Mouse (Mus musculus): ENCODE results near the gene Zfp598. TPM values are rescaled to one million over a fixed set of nuclear protein-coding genes. Genes with fewer than 3 reads are reported as not detected.
"Not testable (repeated sequence)": the region's sequence is repeated elsewhere in the genome, so short reads cannot be mapped to it uniquely, and the experiment has no call there.

The Zfp598 gene
- polyA plus RNA-seq, 1 experiment = 54.2 TPM

- not testable (repeated sequence) for DNase-seq (ENCODE audit: low spot score)
These were observed 52.0 kb downstream of the Zfp598 start for GRCm38 (mm10) chr17:24721383-24721955.

DNA sequence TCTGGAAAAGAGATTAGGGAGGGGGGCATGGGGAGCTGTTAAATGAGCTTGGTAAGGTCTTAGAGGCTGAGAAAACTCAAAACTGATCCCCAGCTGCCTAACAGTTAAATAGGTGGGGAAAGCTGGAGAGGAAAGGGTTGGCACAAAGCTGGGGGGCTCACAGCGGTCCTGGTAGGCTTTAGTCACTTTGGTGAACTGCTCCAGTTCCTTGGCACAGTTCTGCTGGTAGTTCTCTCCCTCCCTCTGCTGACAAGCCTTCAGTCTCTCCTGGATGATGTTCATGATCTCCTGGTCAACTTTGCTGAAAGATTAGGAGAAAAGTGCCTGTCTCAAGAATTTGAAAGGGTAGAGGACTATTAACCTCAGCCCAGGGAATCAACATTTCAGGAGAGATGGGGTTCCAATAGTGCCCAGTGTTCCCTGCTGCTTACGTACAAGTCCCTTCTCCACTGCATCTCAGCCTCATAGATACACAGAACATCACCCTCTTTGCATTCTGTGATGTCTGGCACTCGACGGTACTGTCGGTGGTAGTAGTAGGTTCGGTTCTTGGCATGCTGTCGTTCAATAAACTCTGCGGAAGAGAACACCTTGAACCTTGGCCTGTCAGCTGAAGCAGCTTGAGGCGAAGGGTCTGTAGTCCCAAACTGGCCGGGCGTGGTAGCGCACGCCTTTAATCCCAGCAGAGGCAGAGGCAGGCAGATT is 52.9 kb downstream of the Zfp598 start:
- DNase-seq (ENCODE audit: low spot score) = no peak

- DNase-seq (ENCODE audit: low spot score) = no peak
These were observed 53.8 kb downstream of the Zfp598 start for GRCm38 (mm10) chr17:24723122-24723880.

GRCm38 (mm10) chr17:24723881-24724180 is 54.3 kb downstream of the Zfp598 start:
- no peak for DNase-seq (ENCODE audit: low spot score)

DNA sequence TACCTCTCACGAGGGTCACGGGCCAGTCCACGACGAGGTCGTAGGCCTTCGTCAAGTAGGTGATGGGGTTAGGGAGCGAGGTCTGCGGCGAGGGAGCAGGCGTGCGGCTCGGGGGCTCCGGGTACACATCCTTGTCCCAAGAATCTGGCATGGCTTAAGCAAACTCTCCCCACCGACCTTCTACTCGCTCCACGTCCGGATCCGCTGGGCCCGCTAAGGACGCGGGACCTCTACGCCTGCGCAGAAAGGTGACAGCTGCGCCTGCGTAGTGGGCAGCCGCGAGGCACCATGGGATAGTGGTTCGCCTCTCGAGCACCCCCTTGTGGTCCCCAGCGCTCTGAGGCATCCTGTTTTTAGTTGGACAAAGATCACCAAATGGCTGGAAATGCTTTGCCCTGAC is 54.7 kb downstream of the Zfp598 start, which contains the start of gene Ndufb10:
Ndufb10 (minus strand) TSS at position 295 of the 400 bp plus-strand sequence.
- peak; percentile 98 for DNase-seq (ENCODE audit: low spot score)

DNA sequence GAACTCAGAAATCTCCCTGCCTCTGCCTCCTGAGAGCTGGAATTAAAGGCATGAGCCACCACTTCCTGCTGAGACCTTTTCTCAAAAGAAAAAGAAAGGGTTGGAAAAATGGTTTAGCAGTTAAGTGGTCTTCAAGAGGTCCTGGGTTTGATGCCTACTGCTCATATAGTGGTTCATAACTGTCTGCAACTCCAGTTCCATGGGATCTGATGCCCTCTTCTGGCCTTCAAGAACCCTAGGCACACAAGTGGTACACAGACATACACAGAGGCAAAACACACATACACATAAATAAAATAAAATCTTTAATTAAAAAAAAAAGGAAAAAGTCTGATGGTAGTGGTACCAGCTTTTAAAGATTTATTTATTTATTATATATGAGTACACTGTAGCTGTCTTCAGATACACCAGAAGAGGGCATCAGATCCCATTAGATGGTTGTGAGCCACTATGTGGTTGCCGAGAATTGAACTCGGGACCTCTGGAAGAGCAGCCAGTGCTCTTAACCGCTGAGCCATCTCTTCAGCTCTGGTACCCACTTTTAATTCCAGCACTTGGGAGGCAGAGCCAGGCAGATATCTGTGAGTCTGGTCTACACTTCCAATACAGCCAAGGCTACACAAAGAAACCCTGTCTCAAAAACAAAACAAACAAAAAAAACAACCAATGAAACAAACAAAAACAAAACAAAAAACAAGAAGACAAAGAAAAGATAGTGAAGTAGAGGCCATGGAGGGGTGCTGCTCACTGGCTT is 56.3 kb downstream of the Zfp598 start:
- DNase-seq (ENCODE audit: low spot score) = no peak

DNA sequence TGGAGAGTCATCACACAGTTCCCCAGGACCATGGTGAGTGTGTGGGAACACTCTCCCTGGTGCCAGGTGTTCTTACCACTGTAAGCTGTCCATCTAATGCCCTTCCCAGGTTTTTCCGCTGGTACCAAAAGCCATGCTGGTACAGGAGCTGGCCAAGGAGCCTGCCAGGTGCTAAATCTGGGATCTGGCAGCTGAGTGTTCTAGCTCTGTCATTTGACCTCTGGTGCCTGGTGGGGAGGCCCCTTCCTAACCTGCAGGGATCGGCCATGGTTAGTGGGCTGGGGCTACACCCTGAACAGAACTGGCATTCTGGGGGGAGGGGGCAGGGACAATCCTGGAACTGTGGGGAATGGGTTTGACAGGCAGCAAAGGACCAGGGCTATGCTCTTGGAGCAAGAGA is 58.1 kb downstream of the Zfp598 start, which contains the start of gene Rpl3l:
Rpl3l (plus strand) TSS at position 203 of the 400 bp plus-strand sequence.
- no peak for DNase-seq (ENCODE audit: low spot score)

- DNase-seq (ENCODE audit: low spot score) = no peak
These were observed 58.7 kb downstream of the Zfp598 start for GRCm38 (mm10) chr17:24728184-24728583.

DNA sequence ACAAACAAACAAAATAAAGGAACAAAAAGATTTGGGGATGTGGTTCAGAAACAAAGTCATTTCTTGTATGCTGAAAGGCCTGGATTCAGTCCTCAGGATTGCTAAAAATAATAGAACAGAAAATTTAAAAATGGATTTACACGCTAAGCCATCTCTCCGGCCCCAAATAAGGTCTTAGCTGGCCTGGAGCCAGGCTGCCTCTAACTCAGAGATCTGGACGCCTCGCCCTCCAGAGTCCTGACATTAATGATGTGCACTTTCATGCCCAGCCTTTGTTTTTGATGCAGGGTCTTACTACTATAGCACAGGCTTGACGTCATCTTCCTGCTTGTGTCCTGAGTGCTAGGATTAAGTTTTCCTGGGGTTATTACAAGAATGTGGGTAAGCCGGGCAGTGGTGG is 59.6 kb downstream of the Zfp598 start:
- no peak for DNase-seq (ENCODE audit: low spot score)

GRCm38 (mm10) chr17:24730787-24731186 is 61.3 kb downstream of the Zfp598 start:
- DNase-seq (ENCODE audit: low spot score) = no peak

Other genes starting within 250 kb of the Zfp598 start
- gene Eci1, start 243.0 kb upstream of the Zfp598 start, polyA plus RNA-seq (2012; rRNA removed) = 116 and 139 TPM in 2 replicates
- 47.5 and 62.9 TPM in 2 replicates for gene Dnase1l2, start 226.6 kb upstream of the Zfp598 start, polyA plus RNA-seq (2012; rRNA removed)
- 55.8 and 61.5 TPM in 2 replicates for gene E4f1, start 199.4 kb upstream of the Zfp598 start, polyA plus RNA-seq (2012; rRNA removed)
- 31.8 and 33.5 TPM in 2 replicates for gene Pgp, start 199.3 kb upstream of the Zfp598 start, polyA plus RNA-seq (2012; rRNA removed)
- 0.10 and 0.19 TPM in 2 replicates for gene Bricd5, start 195.8 kb upstream of the Zfp598 start, polyA plus RNA-seq (2012; rRNA removed)
- 20.9 and 21.7 TPM in 2 replicates for gene Mlst8, start 190.6 kb upstream of the Zfp598 start, polyA plus RNA-seq (2012; rRNA removed)
- 0.76 and 1.1 TPM in 2 replicates for gene Caskin1, start 181.1 kb upstream of the Zfp598 start, polyA plus RNA-seq (2012; rRNA removed)
- gene Traf7, start 141.7 kb upstream of the Zfp598 start, polyA plus RNA-seq (2012; rRNA removed) = 174 and 223 TPM in 2 replicates
- gene Rab26, start 135.5 kb upstream of the Zfp598 start, polyA plus RNA-seq (2012; rRNA removed) = 1.4 and 1.5 TPM in 2 replicates
- 69.8 and 84.0 TPM in 2 replicates for gene Pkd1, start 119.9 kb upstream of the Zfp598 start, polyA plus RNA-seq (2012; rRNA removed)
- 95.3 and 112 TPM in 2 replicates for gene Tsc2, start 37.1 kb upstream of the Zfp598 start, polyA plus RNA-seq (2012; rRNA removed)
- gene Nthl1, start 37.0 kb upstream of the Zfp598 start, polyA plus RNA-seq (2012; rRNA removed) = 21.7 and 22.0 TPM in 2 replicates
- gene Slc9a3r2, start 19.4 kb upstream of the Zfp598 start, polyA plus RNA-seq (2012; rRNA removed) = 59.2 and 63.5 TPM in 2 replicates
- gene Npw, start 11.2 kb upstream of the Zfp598 start, polyA plus RNA-seq (2012; rRNA removed) = 0.62 and 0.80 TPM in 2 replicates
- gene Syngr3, start 20.3 kb downstream of the Zfp598 start, polyA plus RNA-seq (2012; rRNA removed) = 0.58 and 0.62 TPM in 2 replicates
- 21.0 and 23.7 TPM in 2 replicates for gene Gfer, start 26.5 kb downstream of the Zfp598 start, polyA plus RNA-seq (2012; rRNA removed)
- gene Noxo1, start 26.5 kb downstream of the Zfp598 start, polyA plus RNA-seq (2012; rRNA removed) = 7.6 and 10.7 TPM in 2 replicates
- gene Tbl3, start 38.0 kb downstream of the Zfp598 start, polyA plus RNA-seq (2012; rRNA removed) = 31.4 and 34.8 TPM in 2 replicates
- gene Rnf151, start 48.4 kb downstream of the Zfp598 start, polyA plus RNA-seq (2012; rRNA removed) = 0.18 and 0.30 TPM in 2 replicates
- 1,660 and 1,865 TPM in 2 replicates for gene Rps2, start 48.4 kb downstream of the Zfp598 start, polyA plus RNA-seq (2012; rRNA removed)
- gene Ndufb10, start 54.8 kb downstream of the Zfp598 start, polyA plus RNA-seq (2012; rRNA removed) = 298 and 302 TPM in 2 replicates
- gene Rpl3l, start 58.1 kb downstream of the Zfp598 start, polyA plus RNA-seq (2012; rRNA removed) = 0.19 and 0.29 TPM in 2 replicates
- gene Msrb1, start 67.0 kb downstream of the Zfp598 start, polyA plus RNA-seq (2012; rRNA removed) = 195 and 227 TPM in 2 replicates
- 0.43 and 0.77 TPM in 2 replicates for gene Hs3st6, start 83.3 kb downstream of the Zfp598 start, polyA plus RNA-seq (2012; rRNA removed)
- 0.75 and 0.83 TPM in 2 replicates for gene Meiob, start 134.6 kb downstream of the Zfp598 start, polyA plus RNA-seq (2012; rRNA removed)
- 52.8 and 75.6 TPM in 2 replicates for gene Hagh, start 170.5 kb downstream of the Zfp598 start, polyA plus RNA-seq (2012; rRNA removed)
- 20.5 and 21.0 TPM in 2 replicates for gene Fahd1, start 180.7 kb downstream of the Zfp598 start, polyA plus RNA-seq (2012; rRNA removed)
- gene Igfals, start 196.3 kb downstream of the Zfp598 start, polyA plus RNA-seq (2012; rRNA removed) = 0.94 and 1.7 TPM in 2 replicates
- gene Nubp2, start 216.7 kb downstream of the Zfp598 start, polyA plus RNA-seq (2012; rRNA removed) = 17.6 and 22.4 TPM in 2 replicates
- gene Spsb3, start 217.0 kb downstream of the Zfp598 start, polyA plus RNA-seq (2012; rRNA removed) = 30.2 and 34.8 TPM in 2 replicates
- 34.7 and 40.0 TPM in 2 replicates for gene Eme2, start 225.4 kb downstream of the Zfp598 start, polyA plus RNA-seq (2012; rRNA removed)
- gene Mrps34, start 225.4 kb downstream of the Zfp598 start, polyA plus RNA-seq (2012; rRNA removed) = 75.8 and 85.5 TPM in 2 replicates
- 64.2 and 64.4 TPM in 2 replicates for gene Nme3, start 226.8 kb downstream of the Zfp598 start, polyA plus RNA-seq (2012; rRNA removed)

Data from urinary bladder, adult 2 months (tissue).